Mouse (Mus musculus) cerebellum, adult 2 months (tissue): ENCODE data around the gene Akap8l. TPM values are rescaled to one million over a fixed set of nuclear protein-coding genes. Genes with fewer than 3 reads are reported as not detected.

ENCODE experiments used
- DNase-seq, 2 experiments: peaks; one replicate each; pipeline ENCODE4 v3.0.0; 2021
- H3K27ac ChIP-seq: fragments of 200-500 bp; 2 replicates; pipeline ENCODE4 v1.5.1; 2012; ENCODE audit warnings: low read length, control low read depth, inconsistent platforms; ENCODE audit not compliant: insufficient read depth
- H3K27me3 ChIP-seq: fragments of 200-500 bp; 2 replicates; pipeline ENCODE4 v1.6.1; 2012; ENCODE audit warnings: inconsistent platforms, mild to moderate bottlenecking, low read length, moderate library complexity; ENCODE audit not compliant: control insufficient read depth, insufficient read depth
- H3K4me1 ChIP-seq: fragments of 200-500 bp; 2 replicates; pipeline ENCODE4 v1.6.1; 2011; ENCODE audit warnings: low read length; ENCODE audit not compliant: control insufficient read depth, insufficient read depth
- H3K4me3 ChIP-seq: fragments of 200-500 bp; replicated peaks from 2 replicates; pipeline ENCODE3; 2011; ENCODE audit warnings: mild to moderate bottlenecking, low read depth, low read length, control low read depth; ENCODE audit not compliant: insufficient read depth
- CTCF ChIP-seq: fragments of 200-500 bp; IDR thresholded peaks from 2 replicates; pipeline ENCODE4 v1.5.1; 2011; ENCODE audit warnings: low read depth, mild to moderate bottlenecking, control low read depth, low read length, moderate library complexity, borderline replicate concordance; ENCODE audit not compliant: insufficient read depth
- POLR2A ChIP-seq: fragments of 200-500 bp; IDR thresholded peaks from 2 replicates; pipeline ENCODE4 v1.6.1; 2011; ENCODE audit warnings: low read length, control low read depth, borderline replicate concordance; ENCODE audit not compliant: insufficient read depth
- WGBS: fragments of 180-500 bp; shearing (Covaris S2); methylation state at CpG from one replicate; pipeline ENCODE4 v1.1.7; 2018; 5-methylcytosine and 5-hydroxymethylcytosine counted together
- polyA plus RNA-seq: library from polyadenylated mRNA; depleted of rRNA; stranded (reverse); fragments of >200 nt; gene quantifications from 2 replicates; pipeline ENCODE4 v1.2.3, GENCODE M21; 2012

Gene Akap8l
- polyA plus RNA-seq, 1 experiment = 279 TPM

DNA sequence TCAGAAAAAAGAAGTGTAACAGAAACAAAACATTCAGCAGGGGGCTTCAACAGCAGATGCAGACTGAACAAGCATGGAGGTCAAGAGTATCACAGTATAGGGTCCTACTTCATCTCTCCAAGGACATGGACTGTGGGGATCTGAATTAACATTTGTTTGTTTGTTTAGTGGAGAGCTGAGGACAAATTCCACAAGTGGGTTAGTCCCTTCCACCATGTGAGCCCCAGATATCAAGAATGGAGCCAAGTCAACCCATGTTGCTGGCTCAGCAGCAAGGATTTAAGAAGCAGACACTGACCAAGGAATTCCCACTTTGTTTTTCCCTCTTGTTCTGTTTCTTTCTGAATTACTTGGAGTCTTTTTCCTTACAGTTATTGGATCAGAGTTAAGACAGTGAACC, 22.9 kb downstream of the Akap8l start:
- no peak for DNase-seq
- H3K27ac ChIP-seq = no peak overlapping the region
- no peak for TF ChIP-seq CTCF
- no peaks in the 10 kb centered on the region for H3K27me3 ChIP-seq
- H3K4me1 ChIP-seq = no peaks in the 10 kb centered on the region
- no peak overlapping the region for H3K4me3 ChIP-seq

- Histone ChIP-seq H3K27ac (no peak overlapping the region), H3K27me3 (no peaks in the 10 kb centered on the region), H3K4me1 (peaks cover 3% of the 10 kb centered on the region; the same call in 1 of the 2 replicates), H3K4me3 (no peak overlapping the region)
- TF ChIP-seq POLR2A (no peak), CTCF (no peak)
- WGBS = 89% methylated on average over 1 of the region's 1 CpGs
- no peak for DNase-seq
These were observed 27.6 kb downstream of the Akap8l start for GRCm38 (mm10) chr17:32322809-32323208.

- H3K27me3 ChIP-seq = no peaks in the 10 kb centered on the region
- 19% methylated on average over 6 of the region's 6 CpGs for WGBS
- H3K27ac ChIP-seq = 0 out of 2 replicates have a peak overlapping the region, but pooled peaks have one; percentile 33
- no peak for DNase-seq
- H3K4me3 ChIP-seq = peak overlapping the region; percentile 71
- TF ChIP-seq POLR2A = no peak
- TF ChIP-seq CTCF = no peak
- H3K4me1 ChIP-seq = peaks cover 3% of the 10 kb centered on the region; the same call in 1 of the 2 replicates
These were observed 28.6 kb downstream of the Akap8l start for GRCm38 (mm10) chr17:32321836-32322235.

DNA sequence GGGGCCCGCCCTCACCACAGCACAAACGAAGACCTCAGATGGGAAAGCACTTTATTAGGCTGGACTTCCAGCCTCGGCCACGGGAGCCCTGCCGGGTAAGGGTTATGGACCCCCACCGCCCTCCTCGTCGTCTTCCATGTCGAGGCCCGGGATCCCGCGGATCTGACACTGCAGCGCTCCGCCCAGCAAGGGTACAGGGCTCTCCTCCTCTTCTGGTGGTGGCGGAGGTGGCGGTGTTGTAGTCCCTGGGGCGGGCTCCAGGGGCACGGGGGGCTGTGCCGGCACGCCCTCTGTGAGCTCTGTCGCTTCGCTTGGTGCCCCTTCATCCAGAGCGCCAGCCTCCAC, 29.0 kb downstream of the Akap8l start:
- Histone ChIP-seq H3K27ac (0 out of 2 replicates have a peak overlapping the region, but pooled peaks have one; percentile 33), H3K4me1 (peaks cover 3% of the 10 kb centered on the region; the same call in 1 of the 2 replicates), H3K4me3 (peak overlapping the region; percentile 71), H3K27me3 (no peaks in the 10 kb centered on the region)
- TF ChIP-seq POLR2A (peak; percentile 30; the same call in 1 of the 2 replicates), CTCF (no peak)
- no peak for DNase-seq
- WGBS = under 1% methylated on average over 23 of the region's 23 CpGs

- Histone ChIP-seq H3K27ac (peak within 1 kb of the TSS; percentile 58), H3K4me3 (peak within 1 kb of the TSS; percentile 87), H3K4me1 (peaks cover 3% of the 10 kb centered on the region; the same call in 1 of the 2 replicates), H3K27me3 (no peaks in the 10 kb centered on the region)
- 1% methylated on average over 83 of the region's 83 CpGs for WGBS
- peak; percentile 97 to 99 for DNase-seq
- peak; percentile 84 for TF ChIP-seq POLR2A
- TF ChIP-seq CTCF = no peak
These were observed 29.6 kb downstream of the Akap8l start, which contains the start of gene Akap8 for GRCm38 (mm10) chr17:32320597-32321389. Gene Akap8, minus strand, starts transcription at chr17:32321238.

DNA sequence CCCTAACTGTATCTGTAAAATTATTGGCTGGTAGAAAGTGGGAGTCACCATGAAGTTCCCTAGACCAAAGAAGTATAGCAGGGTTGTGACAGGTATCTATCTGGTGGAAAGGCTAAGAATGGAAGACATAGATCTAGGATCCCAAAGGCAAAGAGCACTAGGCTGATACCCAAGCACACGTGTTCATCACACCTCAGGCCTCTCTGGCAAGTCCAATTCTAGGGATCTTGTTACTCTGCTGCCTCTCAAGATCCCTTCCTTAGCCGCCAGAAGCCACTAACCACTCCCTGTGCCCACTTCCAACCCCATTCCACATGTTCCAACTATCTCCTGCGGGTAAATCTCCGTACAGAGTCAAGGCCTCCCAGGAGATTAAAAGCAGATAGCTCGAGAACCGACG, 30.5 kb downstream of the Akap8l start:
- H3K4me3 ChIP-seq = peak overlapping the region; percentile 87
- H3K27me3 ChIP-seq = no peaks in the 10 kb centered on the region
- under 1% methylated on average over 7 of the region's 7 CpGs for WGBS
- H3K27ac ChIP-seq = peak overlapping the region; percentile 57
- no peak for DNase-seq
- peaks cover 3% of the 10 kb centered on the region; the same call in 1 of the 2 replicates for H3K4me1 ChIP-seq
- TF ChIP-seq CTCF (no peak), POLR2A (no peak)

GRCm38 (mm10) chr17:32317708-32318107, 32.7 kb downstream of the Akap8l start:
- Histone ChIP-seq H3K4me3 (no peak overlapping the region), H3K4me1 (peaks cover 10% of the 10 kb centered on the region; the same call in 1 of the 2 replicates), H3K27ac (no peak overlapping the region), H3K27me3 (no peaks in the 10 kb centered on the region)
- WGBS = 83% methylated on average over 3 of the region's 3 CpGs
- no peak for TF ChIP-seq CTCF
- no peak for TF ChIP-seq POLR2A
- no peak for DNase-seq

DNA sequence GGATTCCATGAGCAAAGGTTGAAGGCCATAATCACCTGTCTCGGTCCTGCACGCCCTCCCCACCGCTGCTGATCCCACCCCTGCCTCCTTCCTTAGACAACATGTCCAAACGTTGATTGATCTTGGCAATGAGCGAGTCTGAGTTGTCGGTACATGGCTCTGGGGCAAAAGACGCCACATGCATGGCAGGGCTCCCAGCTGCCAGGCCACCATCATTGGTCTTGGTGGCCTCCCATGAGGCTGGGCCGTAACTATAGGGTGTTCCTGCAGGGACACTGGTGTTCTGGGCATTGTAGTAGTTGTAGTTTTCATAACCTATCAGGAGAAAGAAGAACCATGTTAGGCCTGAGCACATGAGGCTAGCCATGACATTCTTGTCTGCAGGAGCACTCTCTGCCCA, 33.4 kb downstream of the Akap8l start:
- 69% methylated on average over 8 of the region's 8 CpGs for WGBS
- no peak for DNase-seq
- Histone ChIP-seq H3K4me1 (peaks cover 14% of the 10 kb centered on the region; the same call in 1 of the 2 replicates), H3K27me3 (no peaks in the 10 kb centered on the region), H3K4me3 (no peak overlapping the region), H3K27ac (no peak overlapping the region)
- TF ChIP-seq CTCF = no peak
- no peak for TF ChIP-seq POLR2A
